Mouse (Mus musculus): ENCODE measurements around the gene Postn.

Gene Postn

DNA sequence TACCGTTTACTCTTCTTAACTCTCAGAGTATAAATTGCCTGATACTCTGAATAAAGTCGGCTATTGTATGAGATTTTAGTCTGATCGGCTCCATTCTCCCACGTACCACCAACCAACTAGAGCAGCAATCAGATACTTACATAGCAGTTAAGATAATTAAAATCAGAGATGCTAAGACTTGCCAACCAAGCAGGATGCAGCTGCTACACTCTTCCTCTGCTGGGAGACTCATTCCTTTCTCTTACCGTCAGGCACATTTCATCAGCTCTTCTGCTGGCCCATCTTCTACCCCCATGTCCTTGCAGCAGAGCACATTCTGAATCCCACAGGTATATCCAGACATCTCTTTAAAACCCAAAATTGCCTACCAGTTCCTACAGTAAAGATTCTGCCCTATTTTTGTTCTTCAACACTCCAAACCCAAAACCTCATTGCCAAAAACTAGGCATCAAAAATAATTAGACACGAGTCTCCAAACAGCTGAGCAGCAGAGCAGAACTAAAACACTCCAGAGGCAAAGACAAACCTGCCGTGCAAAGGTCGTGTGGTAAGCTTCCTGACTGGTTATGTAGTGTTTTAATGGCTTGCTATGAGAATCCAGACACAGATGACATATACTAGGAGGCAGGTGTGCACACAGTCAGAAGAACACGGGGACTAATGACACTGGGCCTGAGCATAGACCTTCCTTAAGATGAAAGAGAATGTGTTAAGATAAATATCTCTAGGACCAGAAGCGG lies 59.5 kb downstream of the Postn start:
- no peak for DNase-seq (ENCODE audit: low spot score in 2 of 2)

DNA sequence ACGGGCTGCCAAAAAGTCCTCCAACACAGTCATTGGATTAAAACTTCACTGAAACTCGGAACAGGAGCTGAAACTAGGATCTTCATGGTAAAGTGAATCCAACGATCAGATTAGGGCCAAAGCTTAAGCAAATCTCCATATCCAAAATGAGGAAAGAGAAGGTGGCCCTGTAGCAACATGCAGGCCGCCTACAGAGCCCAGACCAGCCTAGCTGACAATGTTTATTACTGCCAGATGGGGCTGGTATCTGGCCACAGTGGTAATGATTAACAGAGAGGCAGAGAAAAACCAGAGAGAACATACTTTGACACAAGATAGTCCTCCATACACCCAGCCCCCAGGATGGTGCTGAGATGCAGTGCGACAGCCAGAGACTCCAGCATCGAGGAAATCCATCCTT lies 60.1 kb downstream of the Postn start:
- DNase-seq (ENCODE audit: low spot score in 2 of 2): no peak

DNA sequence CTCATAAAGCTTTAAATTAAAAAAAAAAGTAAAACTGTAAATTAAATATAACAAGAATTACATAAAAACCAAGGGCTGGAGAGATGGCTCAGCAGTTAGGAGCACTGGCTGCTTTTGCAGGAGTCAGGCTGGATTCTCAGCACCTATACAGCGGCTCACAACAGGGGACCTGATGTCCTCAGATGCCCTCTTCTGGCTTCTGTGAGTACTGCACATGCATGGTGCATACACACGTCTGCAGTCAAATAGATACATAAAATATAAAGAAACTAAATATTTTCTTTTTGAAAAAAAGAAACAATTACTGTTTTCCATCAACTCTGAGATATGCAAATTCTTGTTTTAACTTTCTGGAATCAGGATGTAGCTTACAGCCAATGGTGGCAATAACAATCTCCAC lies 60.8 kb downstream of the Postn start:
- no peak for DNase-seq (ENCODE audit: low spot score in 2 of 2)

DNA sequence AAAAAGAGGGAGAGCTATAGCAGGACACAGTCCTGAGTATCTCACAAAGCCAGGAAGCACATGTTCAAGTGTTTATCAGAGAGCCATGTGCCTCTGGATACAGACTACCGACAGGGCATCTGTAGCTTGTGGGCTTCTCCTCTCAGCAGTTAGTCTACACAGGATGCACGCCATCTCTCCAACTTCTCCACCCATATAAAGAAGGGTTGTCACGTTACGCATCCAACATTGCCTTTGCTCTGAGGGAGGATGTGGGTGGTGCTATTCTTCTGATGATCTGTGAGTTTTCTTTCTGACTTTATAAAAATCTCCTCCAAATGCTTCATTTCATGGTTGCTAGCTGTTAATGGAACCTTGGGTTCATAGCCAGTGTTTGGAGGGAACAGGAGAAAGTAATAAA lies 63.2 kb downstream of the Postn start:
- DNase-seq (ENCODE audit: low spot score in 2 of 2): peak in 1 of 2 experiments; percentile 4

DNA sequence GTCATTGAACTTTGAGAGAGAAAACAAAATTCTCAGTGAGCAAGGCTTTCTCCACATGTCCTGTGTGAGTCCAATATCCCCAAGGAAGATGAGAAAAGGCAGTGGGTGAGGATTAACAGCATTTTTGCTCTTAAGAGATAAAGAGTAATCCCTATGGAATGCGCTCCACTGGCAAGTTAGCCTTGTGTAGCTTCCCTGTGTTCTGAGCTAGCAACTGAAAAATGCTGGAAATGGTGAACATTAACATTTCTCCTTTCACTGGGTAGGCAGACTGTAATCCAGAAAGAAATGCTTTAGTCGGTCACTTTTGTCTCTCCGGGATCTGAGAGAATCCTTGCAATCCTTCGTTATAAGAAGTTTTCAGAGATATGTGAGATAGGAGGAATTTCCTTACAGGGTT lies 70.8 kb downstream of the Postn start:
- DNase-seq (ENCODE audit: low spot score in 2 of 2): no peak

DNA sequence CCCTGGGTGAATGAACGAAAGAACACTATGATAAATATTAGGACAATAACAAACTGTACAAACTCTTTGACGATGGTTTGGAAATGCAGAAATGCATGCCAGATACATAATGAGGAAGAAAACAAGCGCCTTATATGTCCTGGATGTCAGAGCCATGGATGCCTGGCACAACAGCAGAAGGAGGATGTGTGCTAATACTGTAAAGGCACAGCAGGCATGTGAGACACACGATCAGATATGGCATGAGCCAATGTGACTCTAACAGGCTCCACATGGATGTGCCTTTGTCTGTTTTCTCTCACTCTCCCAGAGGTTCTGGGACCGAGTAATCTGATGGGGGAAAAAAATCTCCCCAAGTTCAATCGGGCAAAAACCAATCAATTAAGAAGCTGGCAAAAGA lies 71.3 kb downstream of the Postn start:
- DNase-seq (ENCODE audit: low spot score in 2 of 2): no peak

DNA sequence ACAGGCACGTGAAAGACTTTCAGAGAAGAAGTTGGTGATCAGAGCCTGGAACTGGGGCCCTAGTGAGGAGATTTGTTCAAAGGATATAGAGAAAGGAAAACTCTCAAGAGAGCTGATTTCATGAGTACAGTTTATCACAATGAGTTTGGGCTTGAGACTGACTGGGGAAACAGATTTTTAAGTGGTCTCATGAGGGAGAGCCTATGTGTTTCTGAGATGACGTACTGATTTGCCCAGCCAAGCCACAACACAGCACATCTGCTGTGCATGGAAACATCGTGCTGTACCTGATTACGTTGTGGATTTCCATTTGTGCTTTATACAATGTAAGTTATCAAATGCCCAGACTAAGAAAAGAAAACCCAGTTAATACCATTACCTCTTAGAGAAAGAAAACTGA lies 71.7 kb downstream of the Postn start:
- DNase-seq (ENCODE audit: low spot score in 2 of 2): no peak

DNA sequence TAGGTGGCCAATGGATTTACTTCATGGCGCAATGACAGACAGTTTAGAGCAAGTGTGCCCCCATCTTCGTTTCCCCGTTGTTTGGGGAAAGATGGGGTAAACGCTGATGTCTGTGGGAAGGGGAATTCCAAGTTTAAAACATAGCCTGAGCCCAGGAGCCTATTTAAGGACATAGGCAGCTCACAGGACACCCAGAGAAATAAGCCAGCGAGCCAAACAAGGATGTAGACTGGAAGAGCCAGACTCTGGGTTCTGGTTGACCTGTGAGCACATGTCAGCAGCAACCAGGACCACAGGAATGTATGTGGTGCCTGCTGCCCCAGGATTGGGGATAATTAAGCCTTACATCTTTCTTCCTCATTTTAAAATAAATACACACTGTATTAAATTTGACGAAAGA lies 73.7 kb downstream of the Postn start:
- no peak for DNase-seq (ENCODE audit: low spot score in 2 of 2)

DNA sequence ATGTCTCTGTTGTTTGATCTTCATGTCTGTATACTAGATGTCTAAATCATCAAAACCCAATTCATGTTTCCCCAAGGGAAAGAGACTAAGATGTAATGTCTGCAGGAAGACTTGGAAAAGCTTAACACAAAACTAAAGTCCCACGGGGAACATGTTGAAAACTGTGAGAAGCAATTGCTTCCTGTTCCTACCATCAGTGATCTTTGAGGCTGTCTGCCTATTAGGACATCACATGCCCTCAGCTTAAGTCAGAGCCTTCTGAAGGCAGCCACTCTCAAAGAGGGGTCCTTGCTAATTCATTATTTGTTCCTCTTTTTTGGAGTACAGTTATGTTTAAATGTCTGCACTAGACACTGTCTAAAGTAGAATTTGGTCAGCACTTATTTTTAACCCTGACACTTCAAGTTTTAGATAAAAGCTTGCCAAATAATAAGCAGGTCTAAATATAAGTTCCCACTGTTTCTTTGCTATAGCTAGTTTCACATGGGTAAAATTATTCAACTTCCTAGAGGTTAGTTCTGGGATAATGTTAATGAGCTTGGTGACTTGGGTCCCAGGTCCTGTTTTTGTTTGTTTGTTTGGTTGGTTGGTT lies 75.6 kb downstream of the Postn start:
- DNase-seq (ENCODE audit: low spot score in 2 of 2): no peak

Data from right cerebral cortex, postnatal 36 days (tissue).